Mouse (Mus musculus) ES-Bruce4 (cell line): Measurements from ENCODE around the gene Mex3d. TPM values are rescaled to one million over a fixed set of nuclear protein-coding genes. Genes with fewer than 3 reads are reported as not detected.

Experiments used
- H3K27ac ChIP-seq: 2 replicates; pipeline ENCODE4 v1.5.1; 2012; ENCODE audit warnings: low read length, inconsistent platforms; ENCODE audit not compliant: insufficient read depth
- H3K27me3 ChIP-seq: 2 replicates; pipeline ENCODE4 v1.6.1; 2012; ENCODE audit warnings: mild to moderate bottlenecking, low read length, inconsistent platforms; ENCODE audit not compliant: control insufficient read depth, poor library complexity, insufficient read depth, severe bottlenecking
- H3K36me3 ChIP-seq: 2 replicates; pipeline ENCODE4 v1.6.1; 2012; ENCODE audit warnings: inconsistent platforms, mild to moderate bottlenecking, low read length, moderate library complexity; ENCODE audit not compliant: control insufficient read depth, poor library complexity, insufficient read depth, severe bottlenecking
- H3K4me1 ChIP-seq: one replicate; pipeline ENCODE4 v1.8.1; 2011; ENCODE audit warnings: low read length; ENCODE audit not compliant: control insufficient read depth, insufficient read depth
- H3K4me3 ChIP-seq: 2 replicates; pipeline ENCODE4 v1.5.1; 2011; ENCODE audit warnings: low read depth, mild to moderate bottlenecking, low read length
- H3K9ac ChIP-seq: 2 replicates; pipeline ENCODE4 v1.6.1; 2012; ENCODE audit warnings: low read depth, mild to moderate bottlenecking, inconsistent platforms; ENCODE audit not compliant: poor library complexity, severe bottlenecking
- H3K9me3 ChIP-seq: replicated peaks from 2 replicates; pipeline ENCODE4 v1.6.1; 2012; ENCODE audit warnings: mild to moderate bottlenecking, low read length, inconsistent platforms; ENCODE audit not compliant: control insufficient read depth, poor library complexity, insufficient read depth, severe bottlenecking
- CTCF ChIP-seq: IDR thresholded peaks from one replicate; pipeline ENCODE4 v1.8.1; 2011; ENCODE audit warnings: low read depth, low read length
- EP300 ChIP-seq: IDR thresholded peaks from 2 replicates; pipeline ENCODE4 v1.6.1; 2011; ENCODE audit warnings: low read depth, low read length; ENCODE audit not compliant: insufficient read depth
- POLR2A ChIP-seq: IDR thresholded peaks from one replicate; pipeline ENCODE4 v1.8.1; 2011; ENCODE audit warnings: low read length; ENCODE audit not compliant: insufficient read depth
- polyA plus RNA-seq: library from polyadenylated mRNA; stranded (reverse); fragments of >200 nt; gene quantifications from 2 replicates; pipeline ENCODE4 v1.2.4, GENCODE M21; 2011; ENCODE audit warnings: low read depth; ENCODE audit not compliant: missing spikeins, insufficient read depth, insufficient read length

Mex3d gene
- polyA plus RNA-seq, 1 experiment: 25.0 TPM

- Histone ChIP-seq H3K36me3 (peaks cover 11% of the 10 kb centered on the region), H3K9ac (peak within 1 kb of the TSS; percentile 74), H3K27ac (peak within 1 kb of the TSS; percentile 85), H3K4me1 (no peaks in the 10 kb centered on the region), H3K4me3 (peak within 1 kb of the TSS; percentile 68), H3K27me3 (no peaks in the 10 kb centered on the region), H3K9me3 (no peaks in the 10 kb centered on the region)
- no peak for TF ChIP-seq CTCF
- TF ChIP-seq POLR2A: no peak
- no peak for TF ChIP-seq EP300
Observed at GRCm38 (mm10) chr10:80399191-80399972, 11.9 kb upstream of the Mex3d start, which contains the start of gene Mbd3. TSS of gene Mbd3 (minus strand) at chr10:80399550.

GRCm38 (mm10) chr10:80398719-80399190 lies 11.3 kb upstream of the Mex3d start:
- H3K4me1 ChIP-seq: no peaks in the 10 kb centered on the region
- peak overlapping the region; percentile 68 for H3K4me3 ChIP-seq
- no peak for TF ChIP-seq EP300
- TF ChIP-seq CTCF: no peak
- TF ChIP-seq POLR2A: no peak
- H3K27me3 ChIP-seq: no peaks in the 10 kb centered on the region
- H3K9me3 ChIP-seq: no peaks in the 10 kb centered on the region
- peak overlapping the region; percentile 85 for H3K27ac ChIP-seq
- peak overlapping the region; percentile 74 for H3K9ac ChIP-seq
- H3K36me3 ChIP-seq: peaks cover 12% of the 10 kb centered on the region

- no peak for TF ChIP-seq POLR2A
- TF ChIP-seq EP300: no peak
- TF ChIP-seq CTCF: no peak
- Histone ChIP-seq H3K36me3 (peaks cover 16% of the 10 kb centered on the region), H3K9ac (peak overlapping the region; percentile 74), H3K4me3 (peak overlapping the region; percentile 68), H3K27me3 (no peaks in the 10 kb centered on the region), H3K9me3 (no peaks in the 10 kb centered on the region), H3K4me1 (no peaks in the 10 kb centered on the region), H3K27ac (peak overlapping the region; percentile 85)
Observed at GRCm38 (mm10) chr10:80398174-80398535, 10.7 kb upstream of the Mex3d start.

- Histone ChIP-seq H3K9ac (peak overlapping the region; percentile 74), H3K36me3 (peaks cover 16% of the 10 kb centered on the region), H3K27me3 (no peaks in the 10 kb centered on the region), H3K27ac (peak overlapping the region; percentile 85), H3K4me1 (no peaks in the 10 kb centered on the region), H3K9me3 (no peaks in the 10 kb centered on the region), H3K4me3 (peak overlapping the region; percentile 68)
- TF ChIP-seq EP300 (no peak), POLR2A (no peak), CTCF (no peak)
Observed at GRCm38 (mm10) chr10:80397524-80398173, 10.2 kb upstream of the Mex3d start.

GRCm38 (mm10) chr10:80396822-80397523 lies 9.5 kb upstream of the Mex3d start:
- Histone ChIP-seq H3K4me1 (no peaks in the 10 kb centered on the region), H3K9me3 (no peaks in the 10 kb centered on the region), H3K27me3 (no peaks in the 10 kb centered on the region), H3K4me3 (peak overlapping the region; percentile 68), H3K27ac (peak overlapping the region; percentile 85), H3K36me3 (peaks cover 16% of the 10 kb centered on the region), H3K9ac (peak overlapping the region; percentile 0; the same call in 1 of the 2 replicates)
- TF ChIP-seq POLR2A (no peak), EP300 (no peak), CTCF (no peak)
